Mouse (Mus musculus) liver, embryonic 14.5 days (tissue): ENCODE measurements at regions not wholly inside any gene's neighbourhood (a gene's known extent, or its start where the extent isn't known, plus 50 kb on each side); places are given as distances from the start of the nearest gene placed in this dataset.

Experiments
- CTCF ChIP-seq: IDR thresholded peaks from 2 replicates; pipeline ENCODE4 v1.5.1; 2016; ENCODE audit warnings: antibody characterized with exemption, low read depth, control low read depth
- EP300 ChIP-seq: IDR thresholded peaks from 2 replicates; pipeline ENCODE4 v1.6.1; 2016; ENCODE audit warnings: antibody characterized with exemption, low read depth

DNA sequence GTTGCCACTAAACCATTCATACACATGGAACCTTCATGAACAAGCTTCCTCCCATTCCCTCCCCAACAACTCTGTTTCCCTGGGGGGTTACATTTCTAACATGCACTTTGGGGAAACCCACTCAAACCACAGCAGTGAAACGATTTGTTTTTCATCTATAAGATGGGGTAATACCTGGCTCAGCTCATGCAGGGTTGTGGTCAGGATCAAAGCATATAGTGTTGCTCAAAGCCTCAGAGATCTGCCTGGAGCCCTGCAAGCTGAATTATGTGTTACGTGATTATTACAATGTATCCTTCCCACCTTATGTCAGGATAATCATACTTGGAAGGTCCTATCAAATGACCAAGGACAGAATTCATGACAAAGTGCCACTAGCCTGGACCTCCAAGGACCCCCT is 154.5 kb upstream of the Ankrd55 start:
- no peak for TF ChIP-seq EP300
- TF ChIP-seq CTCF, result no peak
